Mouse (Mus musculus) CH12.LX (cell line): ENCODE measurements around the gene Mphosph10. TPM values are rescaled to one million over a fixed set of nuclear protein-coding genes. Genes with fewer than 3 reads are reported as not detected.

ENCODE experiments used
- DNase-seq: peaks from one replicate; pipeline ENCODE4 v3.0.0-alpha.2; 2013; ENCODE audit errors: extremely low read depth
- H3K27ac ChIP-seq: 2 replicates; pipeline ENCODE4 v1.5.1; 2012; ENCODE audit warnings: low read depth, mild to moderate bottlenecking, control low read depth, moderate library complexity; ENCODE audit not compliant: insufficient read depth
- H3K27me3 ChIP-seq: replicated peaks from 2 replicates; pipeline ENCODE3; 2012; ENCODE audit warnings: inconsistent platforms
- H3K36me3 ChIP-seq, 2 experiments: replicated peaks in 1 of 2; 2 replicates each; pipeline versions ENCODE3 to v1.6.1; 2012; ENCODE audit warnings: inconsistent platforms in 1 of 2, low read length in 1 of 2, mild to moderate bottlenecking in 1 of 2, mixed read lengths in 1 of 2, moderate library complexity in 1 of 2; ENCODE audit not compliant: control insufficient read depth in 1 of 2, insufficient read depth in 1 of 2
- H3K4me1 ChIP-seq, 2 experiments: 2 replicates each; pipeline ENCODE4 v1.6.1; 2012; ENCODE audit warnings: inconsistent platforms in 1 of 2, moderate library complexity in 1 of 2; ENCODE audit not compliant: insufficient read depth in 2 of 2, control insufficient read depth in 1 of 2
- H3K4me2 ChIP-seq: 2 replicates; pipeline ENCODE4 v1.6.1; 2012; ENCODE audit warnings: low read depth, mild to moderate bottlenecking, control low read depth; ENCODE audit not compliant: poor library complexity, insufficient read depth, severe bottlenecking
- H3K4me3 ChIP-seq, 3 experiments: fragments of 150-350 bp in 1 of 3; sonication (generic) in 1 of 3; replicated peaks in 1 of 3; 2 replicates each; pipeline versions ENCODE3 to v1.5.1; 2011 to 2012; ENCODE audit warnings: low read depth in 2 of 3, low read length in 2 of 3, mild to moderate bottlenecking in 2 of 3, moderate library complexity in 2 of 3, control low read depth in 1 of 3, improper control_type of control experiment in 1 of 3, inconsistent platforms in 1 of 3, mixed read lengths in 1 of 3; ENCODE audit not compliant: poor library complexity in 1 of 3
- H3K79me2 ChIP-seq: replicated peaks from 2 replicates; pipeline ENCODE4 v1.6.1; 2012; ENCODE audit warnings: mild to moderate bottlenecking, moderate library complexity; ENCODE audit not compliant: control insufficient read depth, poor library complexity, insufficient read depth, severe bottlenecking; ENCODE audit errors: extremely low read depth
- H3K9ac ChIP-seq: 2 replicates; pipeline ENCODE4 v1.6.1; 2012; ENCODE audit warnings: low read depth, mild to moderate bottlenecking, control low read depth, moderate library complexity; ENCODE audit not compliant: insufficient read depth
- H3K9me3 ChIP-seq: replicated peaks from 2 replicates; pipeline ENCODE3; 2012; ENCODE audit warnings: low read length, inconsistent platforms, mixed read lengths
- BHLHE40 ChIP-seq: IDR thresholded peaks from 2 replicates; pipeline ENCODE4 v1.6.1; 2011; ENCODE audit warnings: mild to moderate bottlenecking, low read depth, low read length, improper control_type of control experiment
- CHD1 ChIP-seq: IDR thresholded peaks from 2 replicates; pipeline ENCODE4 v1.6.1; 2012; ENCODE audit warnings: low read depth, low read length, improper control_type of control experiment, inconsistent platforms
- CHD2 ChIP-seq: IDR thresholded peaks from 2 replicates; pipeline ENCODE4 v1.6.1; 2011; ENCODE audit warnings: low read length, improper control_type of control experiment
- CTCF ChIP-seq, 2 experiments: IDR thresholded peaks in 1 of 2; conservative IDR thresholded peaks in 1 of 2; 2 replicates each; pipeline ENCODE4 v1.5.1; 2011 to 2012; ENCODE audit warnings: low read depth in 2 of 2, low read length in 2 of 2, improper control_type of control experiment in 1 of 2, inconsistent platforms in 1 of 2, mild to moderate bottlenecking in 1 of 2, moderate library complexity in 1 of 2
- E2F4 ChIP-seq: IDR thresholded peaks from 2 replicates; pipeline ENCODE4 v1.6.1; 2011; ENCODE audit warnings: low read depth, low read length, improper control_type of control experiment; ENCODE audit not compliant: insufficient replicate concordance
- ELF1 ChIP-seq: IDR thresholded peaks from 2 replicates; pipeline ENCODE4 v1.6.1; 2014; ENCODE audit warnings: low read depth, mild to moderate bottlenecking, inconsistent platforms, low read length, improper control_type of control experiment
- EP300 ChIP-seq: IDR thresholded peaks from 2 replicates; pipeline ENCODE4 v1.6.1; 2011; ENCODE audit warnings: low read length, improper control_type of control experiment
- ETS1 ChIP-seq: conservative IDR thresholded peaks from 2 replicates; pipeline ENCODE4 v1.6.1; 2012; ENCODE audit warnings: low read depth, mild to moderate bottlenecking, inconsistent platforms, low read length, improper control_type of control experiment, moderate library complexity
- GABPA ChIP-seq: IDR thresholded peaks from 2 replicates; pipeline ENCODE4 v1.6.1; 2012; ENCODE audit warnings: low read depth, low read length, improper control_type of control experiment, inconsistent platforms; ENCODE audit not compliant: insufficient replicate concordance
- HCFC1 ChIP-seq: IDR thresholded peaks from 2 replicates; pipeline ENCODE4 v1.6.1; 2012; ENCODE audit warnings: low read depth, mild to moderate bottlenecking, inconsistent platforms, low read length, improper control_type of control experiment
- IRF4 ChIP-seq: IDR thresholded peaks from 2 replicates; pipeline ENCODE4 v1.6.1; 2014; ENCODE audit warnings: low read depth, mild to moderate bottlenecking, inconsistent platforms, low read length, improper control_type of control experiment
- JUN ChIP-seq: IDR thresholded peaks from 2 replicates; pipeline ENCODE4 v1.6.1; 2011; ENCODE audit warnings: low read depth, mild to moderate bottlenecking, low read length, improper control_type of control experiment, moderate library complexity; ENCODE audit not compliant: insufficient read depth
- JUND ChIP-seq: conservative IDR thresholded peaks from 2 replicates; pipeline ENCODE4 v1.6.1; 2011; ENCODE audit warnings: low read depth, low read length, improper control_type of control experiment
- KAT2A ChIP-seq: IDR thresholded peaks from 2 replicates; pipeline ENCODE4 v1.6.1; 2012; ENCODE audit warnings: low read length, improper control_type of control experiment, inconsistent platforms; ENCODE audit not compliant: insufficient replicate concordance
- MAFK ChIP-seq: IDR thresholded peaks from 2 replicates; pipeline ENCODE4 v1.6.1; 2011; ENCODE audit warnings: low read length, improper control_type of control experiment; ENCODE audit not compliant: insufficient replicate concordance
- MAX ChIP-seq: IDR thresholded peaks from 2 replicates; pipeline ENCODE4 v1.6.1; 2011; ENCODE audit warnings: low read length, improper control_type of control experiment
- MAZ ChIP-seq: IDR thresholded peaks from 2 replicates; pipeline ENCODE4 v1.6.1; 2012; ENCODE audit warnings: low read depth, mild to moderate bottlenecking, inconsistent platforms, low read length, improper control_type of control experiment, moderate library complexity
- MEF2A ChIP-seq: IDR thresholded peaks from 2 replicates; pipeline ENCODE4 v1.6.1; 2014; ENCODE audit warnings: low read depth, mild to moderate bottlenecking, inconsistent platforms, low read length, improper control_type of control experiment, borderline replicate concordance
- MXI1 ChIP-seq: IDR thresholded peaks from 2 replicates; pipeline ENCODE4 v1.6.1; 2011; ENCODE audit warnings: mild to moderate bottlenecking, low read depth, low read length, improper control_type of control experiment
- MYC ChIP-seq: IDR thresholded peaks from 2 replicates; pipeline ENCODE4 v1.6.1; 2011; ENCODE audit warnings: low read depth, mild to moderate bottlenecking, improper control_type of control experiment, low read length
- NELFE ChIP-seq: IDR thresholded peaks from 2 replicates; pipeline ENCODE4 v1.6.1; 2011; ENCODE audit warnings: low read depth, low read length, improper control_type of control experiment
- NRF1 ChIP-seq: IDR thresholded peaks from 2 replicates; pipeline ENCODE4 v1.6.1; 2014; ENCODE audit warnings: low read depth, mild to moderate bottlenecking, inconsistent platforms, low read length, improper control_type of control experiment, moderate library complexity
- PAX5 ChIP-seq: IDR thresholded peaks from 2 replicates; pipeline ENCODE4 v1.6.1; 2012; ENCODE audit warnings: low read length, inconsistent platforms, mixed read lengths
- POLR2A ChIP-seq: IDR thresholded peaks from 2 replicates; pipeline ENCODE4 v1.6.1; 2011; ENCODE audit warnings: low read depth, mild to moderate bottlenecking, improper control_type of control experiment, low read length
- POLR2AphosphoS2 ChIP-seq: IDR thresholded peaks from 2 replicates; pipeline ENCODE4 v1.6.1; 2011; ENCODE audit warnings: low read depth, low read length, improper control_type of control experiment
- RAD21 ChIP-seq: IDR thresholded peaks from 2 replicates; pipeline ENCODE4 v1.6.1; 2011; ENCODE audit warnings: low read depth, mild to moderate bottlenecking, low read length, improper control_type of control experiment, moderate library complexity
- RCOR1 ChIP-seq: conservative IDR thresholded peaks from 2 replicates; pipeline ENCODE4 v1.6.1; 2012; ENCODE audit warnings: low read depth, mild to moderate bottlenecking, inconsistent platforms, low read length, improper control_type of control experiment
- SIN3A ChIP-seq: IDR thresholded peaks from 2 replicates; pipeline ENCODE4 v1.6.1; 2012; ENCODE audit warnings: low read length, improper control_type of control experiment, inconsistent platforms
- SMC3 ChIP-seq: IDR thresholded peaks from 2 replicates; pipeline ENCODE4 v1.6.1; 2011; ENCODE audit warnings: low read depth, low read length, improper control_type of control experiment
- TBP ChIP-seq: conservative IDR thresholded peaks from 2 replicates; pipeline ENCODE4 v1.6.1; 2011; ENCODE audit warnings: low read depth, low read length, improper control_type of control experiment
- TCF12 ChIP-seq: IDR thresholded peaks from 2 replicates; pipeline ENCODE4 v1.6.1; 2014; ENCODE audit warnings: low read depth, mild to moderate bottlenecking, inconsistent platforms, low read length, improper control_type of control experiment
- UBTF ChIP-seq: IDR thresholded peaks from 2 replicates; pipeline ENCODE4 v1.6.1; 2012; ENCODE audit warnings: low read depth, mild to moderate bottlenecking, inconsistent platforms, low read length, improper control_type of control experiment, moderate library complexity
- USF1 ChIP-seq: IDR thresholded peaks from 2 replicates; pipeline ENCODE4 v1.6.1; 2014; ENCODE audit warnings: low read depth, mild to moderate bottlenecking, inconsistent platforms, low read length, improper control_type of control experiment
- USF2 ChIP-seq: conservative IDR thresholded peaks from 2 replicates; pipeline ENCODE4 v1.6.1; 2011; ENCODE audit warnings: low read depth, low read length, improper control_type of control experiment
- ZC3H11A ChIP-seq: IDR thresholded peaks from 2 replicates; pipeline ENCODE4 v1.6.1; 2012; ENCODE audit warnings: low read depth, mild to moderate bottlenecking, inconsistent platforms, low read length, improper control_type of control experiment
- ZKSCAN1 ChIP-seq: IDR thresholded peaks from 2 replicates; pipeline ENCODE4 v1.6.1; 2012; ENCODE audit warnings: low read depth, inconsistent platforms, low read length, improper control_type of control experiment, borderline replicate concordance
- ZMIZ1 ChIP-seq: IDR thresholded peaks from 2 replicates; pipeline ENCODE4 v1.6.1; 2012; ENCODE audit warnings: low read depth, mild to moderate bottlenecking, inconsistent platforms, low read length, improper control_type of control experiment
- ZNF384 ChIP-seq: IDR thresholded peaks from 2 replicates; pipeline ENCODE4 v1.6.1; 2012; ENCODE audit warnings: low read depth, low read length, improper control_type of control experiment, inconsistent platforms
- dilution Hi-C: fragments of 300-500 bp; cut with MboI; formaldehyde crosslinking; loops from 2 replicates; pipeline ENCODE4 v1.14.3; 2020; ENCODE audit warnings: low sequenced_read_pairs; ENCODE audit not compliant: extremely low pct_unique_long_range_greater_than_20kb, extremely low pct_ligation_motif_present
- in situ Hi-C: fragments of 300-500 bp; cut with MboI; formaldehyde crosslinking; loops from 3 replicates; pipeline ENCODE4 v1.14.3; 2019; ENCODE audit warnings: low sequenced_read_pairs, low pct_ligation_motif_present, low pct_unique_long_range_greater_than_20kb, mixed read lengths
- polyA plus RNA-seq: library from polyadenylated mRNA; unstranded; fragments of >175 nt; gene quantifications from 2 replicates; pipeline ENCODE4 v1.2.1, GENCODE M21; 2012; ENCODE audit warnings: low read depth; ENCODE audit not compliant: insufficient read length
- total RNA-seq, 2 experiments: library from RNA; depleted of rRNA; stranded (reverse); fragments of 300-350 nt in 1 of 2; fragments of >200 nt in 1 of 2; gene quantifications; 2 replicates each; pipeline ENCODE4 v1.2.3; 2012 to 2014

Mphosph10 gene
- total and polyA plus RNA-seq, 3 experiments: 56.5 to 141 (median 107) TPM

GRCm38 (mm10) chr7:64373830-64374562 lies 18.1 kb downstream of the Mphosph10 start, which contains the start of gene Fan1:
Gene Fan1 (minus strand): TSS chr7:64374095.
- Histone ChIP-seq H3K36me3 (peaks cover 26 to 71% of the 10 kb centered on the region in 2 experiments), H3K27me3 (no peaks in the 10 kb centered on the region), H3K79me2 (no peaks in the 10 kb centered on the region), H3K9ac (peak within 1 kb of the TSS; percentile 67), H3K27ac (peak within 1 kb of the TSS; percentile 86), H3K4me1 (peaks cover 0 to 10% of the 10 kb centered on the region in 2 experiments; a peak in 2 of 4 replicates), H3K4me2 (peak within 1 kb of the TSS; percentile 97), H3K9me3 (no peaks in the 10 kb centered on the region), H3K4me3 (peak within 1 kb of the TSS; percentile 64 to 73 (median 70))
- peak; percentile 83 for DNase-seq
- peak; percentile 72; the same call in 1 of the 2 replicates for TF ChIP-seq NELFE
- TF ChIP-seq CTCF (conservative IDR thresholded peaks at IDR 0.05 in 1 of 2, IDR thresholded peaks at IDR 0.05 in 1 of 2; ENCODE audit: low read depth in 2 of 2, low read length in 2 of 2): no peak
- TF ChIP-seq E2F4: no peak
- no peak for TF ChIP-seq USF2
- TF ChIP-seq ZNF384: no peak
- TF ChIP-seq NRF1: peak; percentile 83
- TF ChIP-seq MAX: no peak
- TF ChIP-seq POLR2A: peak; percentile 81
- no peak for TF ChIP-seq IRF4
- TF ChIP-seq RAD21: no peak
- no peak for TF ChIP-seq MAZ
- TF ChIP-seq ZKSCAN1: no peak
- TF ChIP-seq TBP: no peak; the same call in 1 of the 2 replicates
- TF ChIP-seq MYC: no peak; the same call in 1 of the 2 replicates
- TF ChIP-seq BHLHE40: no peak
- TF ChIP-seq ZMIZ1: 0 out of 2 replicates have a peak, but pooled peaks have one; percentile 49
- no peak for TF ChIP-seq ETS1
- TF ChIP-seq GABPA: no peak; the same call in 1 of the 2 replicates
- TF ChIP-seq PAX5: no peak
- no peak for TF ChIP-seq EP300
- peak; percentile 55; the same call in 1 of the 2 replicates for TF ChIP-seq TCF12
- TF ChIP-seq MEF2A: peak; percentile 58; the same call in 1 of the 2 replicates
- TF ChIP-seq USF1: no peak
- TF ChIP-seq CHD1: no peak
- TF ChIP-seq SMC3: no peak
- no peak for TF ChIP-seq JUN
- peak; percentile 61 for TF ChIP-seq ELF1
- no peak for TF ChIP-seq UBTF
- TF ChIP-seq ZC3H11A: no peak
- TF ChIP-seq JUND: no peak
- peak; percentile 68; the same call in 1 of the 2 replicates for TF ChIP-seq MXI1
- TF ChIP-seq HCFC1: peak; percentile 87
- TF ChIP-seq SIN3A: peak; percentile 93
- TF ChIP-seq RCOR1: no peak
- TF ChIP-seq KAT2A: no peak
- TF ChIP-seq POLR2AphosphoS2: peak; percentile 47; the same call in 1 of the 2 replicates
- no peak for TF ChIP-seq CHD2
- no peak for TF ChIP-seq MAFK
- in situ Hi-C loops: no loop called here
- dilution Hi-C loops: no loop called here
